Mouse (Mus musculus): ENCODE data around the gene Pdhx.

- TF ChIP-seq CTCF (IDR thresholded peaks at IDR 0.05) (no peak), EP300 (IDR thresholded peaks at IDR 0.05) (no peak)
These were observed 28.0 kb downstream of the Pdhx start for GRCm38 (mm10) chr2:103045286-103045685.

All from lung, postnatal 0 days (tissue).